Mouse (Mus musculus) olfactory bulb, adult 2 months (tissue): ENCODE results near the gene Fn3k. TPM values are rescaled to one million over a fixed set of nuclear protein-coding genes. Genes with fewer than 3 reads are reported as not detected.

Experiments used
- H3K27ac ChIP-seq: fragments of 200-500 bp; 2 replicates; pipeline ENCODE4 v1.5.1; 2012; ENCODE audit warnings: low read depth, low read length; ENCODE audit not compliant: insufficient read depth
- H3K4me1 ChIP-seq: fragments of 200-500 bp; 2 replicates; pipeline ENCODE4 v1.6.1; 2012; ENCODE audit warnings: low read length; ENCODE audit not compliant: control insufficient read depth, insufficient read depth
- H3K4me3 ChIP-seq: fragments of 200-500 bp; 2 replicates; pipeline ENCODE4 v1.5.1; 2012; ENCODE audit warnings: mild to moderate bottlenecking, low read depth, low read length, moderate library complexity; ENCODE audit not compliant: insufficient read depth
- CTCF ChIP-seq: fragments of 200-500 bp; IDR thresholded peaks from 2 replicates; pipeline ENCODE4 v1.5.1; 2012; ENCODE audit warnings: low read depth, mild to moderate bottlenecking, low read length, moderate library complexity; ENCODE audit not compliant: insufficient read depth
- POLR2A ChIP-seq: fragments of 200-500 bp; IDR thresholded peaks from 2 replicates; pipeline ENCODE4 v1.6.1; 2012; ENCODE audit warnings: mild to moderate bottlenecking, low read depth, low read length, moderate library complexity; ENCODE audit not compliant: insufficient read depth
- WGBS: fragments of 180-500 bp; shearing (Covaris S2); methylation state at CpG from one replicate; pipeline ENCODE4 v1.1.7; 2018; 5-methylcytosine and 5-hydroxymethylcytosine counted together
- polyA plus RNA-seq: library from polyadenylated mRNA; stranded (reverse); fragments of >200 nt; gene quantifications from 2 replicates; pipeline ENCODE4 v1.2.4, GENCODE M21; 2012; ENCODE audit warnings: low replicate concordance; ENCODE audit not compliant: missing spikeins, insufficient read depth, insufficient read length

Fn3k gene
- polyA plus RNA-seq, 1 experiment, result not detected

DNA sequence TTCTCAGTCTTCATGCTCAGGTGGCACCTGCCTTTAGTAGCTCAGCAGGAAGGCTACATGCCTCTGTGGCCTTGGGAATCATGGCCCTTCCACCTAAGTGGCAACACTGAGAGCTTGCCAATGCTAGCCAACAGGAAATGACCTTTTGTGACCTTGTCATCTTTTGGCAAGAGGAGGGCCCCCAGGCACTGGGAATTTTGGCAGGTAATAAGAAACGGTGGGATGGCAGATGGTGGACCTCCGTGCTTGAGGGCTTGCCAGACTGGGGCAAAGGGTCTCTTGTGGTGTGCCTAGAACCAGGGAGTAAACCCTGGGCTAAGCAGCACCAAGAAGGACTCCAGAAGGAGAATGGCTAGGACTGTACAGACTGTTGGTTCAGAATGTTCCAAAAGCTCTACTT, 7.4 kb downstream of the Fn3k start:
- WGBS, result 83% methylated on average over 2 of the region's 2 CpGs
- Histone ChIP-seq H3K27ac (no peak overlapping the region), H3K4me3 (no peak overlapping the region), H3K4me1 (peaks cover 2% of the 10 kb centered on the region)
- TF ChIP-seq CTCF (no peak), POLR2A (no peak)

DNA sequence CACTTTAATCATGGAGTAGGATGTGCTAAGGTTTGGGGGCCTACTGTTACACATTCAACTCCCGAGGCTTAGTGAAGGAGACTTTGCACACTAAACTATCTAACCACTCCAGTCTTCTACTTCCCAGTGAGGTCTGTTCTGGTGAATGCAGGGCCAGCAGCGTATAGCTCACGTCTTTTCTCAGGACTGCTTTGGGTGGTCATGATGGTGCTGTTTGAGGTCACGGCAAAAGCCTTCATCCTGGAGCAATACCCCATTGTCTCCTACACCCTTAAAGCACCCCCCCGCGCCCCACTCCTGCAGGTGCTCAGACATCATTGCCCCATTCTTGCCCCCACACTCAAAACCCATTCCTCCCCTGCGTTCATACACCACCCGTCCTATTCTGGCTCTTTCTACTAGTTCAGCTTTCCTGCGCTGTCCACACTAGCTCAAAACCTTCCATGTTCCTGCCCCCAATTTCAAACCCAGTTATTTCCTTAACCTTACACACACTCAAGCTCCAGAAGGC, 16.6 kb downstream of the Fn3k start:
- Histone ChIP-seq H3K4me3 (peak overlapping the region; percentile 98), H3K4me1 (peaks cover 7% of the 10 kb centered on the region), H3K27ac (no peak overlapping the region)
- 23% methylated on average over 9 of the region's 9 CpGs for WGBS
- TF ChIP-seq CTCF (no peak), POLR2A (no peak)

DNA sequence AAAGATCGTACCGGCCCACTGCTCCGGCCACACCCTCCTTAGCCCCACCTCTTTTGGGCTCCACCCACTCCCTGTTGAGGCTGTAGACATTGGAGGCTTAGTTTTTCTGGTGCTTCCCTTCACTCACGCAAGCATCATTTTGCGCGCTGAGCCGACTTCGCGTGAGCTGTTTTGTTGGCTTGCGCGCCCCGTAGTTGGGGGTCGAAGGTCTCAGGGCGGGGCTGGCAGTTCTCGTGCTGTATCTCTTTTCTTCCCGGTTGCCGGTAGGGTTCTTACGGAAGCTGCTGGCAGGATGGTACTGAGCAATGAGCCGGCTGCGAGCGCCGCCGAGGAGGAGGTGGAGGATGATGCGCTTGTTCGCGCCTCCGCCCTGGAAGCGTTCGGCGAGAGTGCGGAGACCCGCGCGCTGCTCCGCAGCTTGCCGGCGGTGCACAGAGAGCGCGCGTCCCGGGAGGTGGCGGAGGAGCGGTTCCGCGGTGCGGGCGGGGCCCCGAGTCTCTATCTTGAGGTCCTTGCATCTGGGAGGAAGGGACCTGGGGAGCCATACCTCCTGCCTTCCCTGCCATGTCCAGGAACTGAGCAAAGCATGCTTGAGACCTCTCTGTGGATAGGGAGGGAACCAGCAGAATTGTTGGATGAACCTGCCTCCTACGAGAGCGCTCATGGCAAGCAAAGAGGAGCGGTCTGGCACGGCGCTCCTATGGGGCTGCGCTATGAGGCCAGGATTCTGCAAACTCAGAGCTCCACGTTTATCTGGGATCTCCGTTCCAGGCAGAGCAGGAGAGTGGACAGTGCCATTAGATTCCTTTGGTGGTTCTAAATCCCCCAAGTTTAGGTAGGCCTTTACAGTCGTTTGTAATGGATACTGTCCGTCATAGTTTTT, 17.3 kb downstream of the Fn3k start, which contains the start of gene Tbcd:
TSS of gene Tbcd (plus strand) at position 197 of the 883 bp plus-strand sequence.
- peaks cover 7% of the 10 kb centered on the region for H3K4me1 ChIP-seq
- WGBS, result under 1% methylated on average over 58 of the region's 58 CpGs
- TF ChIP-seq POLR2A (peak; percentile 59; the same call in 1 of the 2 replicates), CTCF (no peak)
- peak within 1 kb of the TSS; percentile 98 for H3K4me3 ChIP-seq
- H3K27ac ChIP-seq, result peak within 1 kb of the TSS; percentile 61; the same call in 1 of the 2 replicates

DNA sequence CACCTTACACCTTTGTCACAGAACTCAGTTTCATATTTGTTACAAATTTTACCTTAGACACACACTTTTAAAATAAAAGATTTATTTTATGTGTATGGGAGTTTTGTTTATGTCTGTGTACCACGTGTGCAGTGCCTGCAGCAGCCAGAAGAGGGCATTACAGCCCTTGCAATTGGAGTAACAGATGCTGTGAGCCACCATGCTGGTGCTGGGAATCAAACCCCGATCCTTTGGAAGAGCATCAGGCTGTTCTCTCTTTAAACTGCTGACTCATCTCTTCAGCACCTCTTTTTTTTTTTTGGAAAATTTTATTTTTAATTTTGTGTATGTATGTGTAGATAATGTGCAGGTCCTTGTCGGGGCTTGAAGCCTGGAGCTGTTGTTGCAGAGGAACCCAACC, 23.2 kb downstream of the Fn3k start:
- no peak overlapping the region for H3K4me3 ChIP-seq
- WGBS, result 90% methylated on average over 3 of the region's 3 CpGs
- H3K4me1 ChIP-seq, result peaks cover 4% of the 10 kb centered on the region
- TF ChIP-seq POLR2A, result no peak
- TF ChIP-seq CTCF, result no peak
- H3K27ac ChIP-seq, result no peak overlapping the region

DNA sequence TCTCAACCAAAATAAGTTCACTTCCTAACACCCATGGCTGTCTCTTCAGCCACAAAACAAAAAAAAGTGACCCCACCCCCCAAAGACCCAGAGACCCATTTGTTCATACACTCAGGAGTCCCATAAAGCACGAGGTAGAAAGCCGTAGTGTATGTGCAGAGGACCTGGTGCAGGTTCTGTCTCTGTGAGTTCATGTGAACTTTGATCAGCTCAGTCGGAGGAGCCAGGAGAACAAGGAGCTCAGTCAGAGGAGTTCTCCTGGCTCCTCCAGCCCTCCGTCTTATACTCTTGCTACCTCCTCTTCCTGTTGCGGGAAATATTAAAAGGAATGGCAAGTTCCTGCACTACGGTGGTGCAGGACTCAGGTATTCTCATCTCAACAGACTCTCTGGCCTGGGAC, 32.7 kb downstream of the Fn3k start:
- no peak overlapping the region for H3K4me3 ChIP-seq
- WGBS, result 89% methylated on average over 6 of the region's 6 CpGs
- no peak overlapping the region for H3K27ac ChIP-seq
- H3K4me1 ChIP-seq, result no peaks in the 10 kb centered on the region
- TF ChIP-seq CTCF, result no peak
- TF ChIP-seq POLR2A, result no peak

DNA sequence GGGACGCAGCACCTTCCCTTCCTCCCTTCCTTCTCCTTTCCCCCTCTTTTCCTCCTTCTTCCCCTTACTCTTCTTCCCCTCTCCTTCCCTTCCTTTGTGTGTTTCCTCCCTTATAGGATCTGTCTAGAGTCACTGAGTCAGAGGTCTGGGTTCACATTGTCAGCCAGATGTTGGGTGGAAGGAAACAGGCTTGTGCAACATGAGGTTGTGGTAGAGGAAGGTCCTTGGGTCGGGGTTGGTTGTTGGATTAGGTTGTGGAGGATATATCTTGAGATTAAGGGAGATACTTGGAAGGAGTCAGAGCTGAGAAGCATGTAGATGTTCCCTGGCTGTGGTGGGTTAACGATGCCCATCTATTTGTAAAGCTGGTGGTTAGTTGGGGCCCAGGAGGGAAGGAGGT, 40.1 kb downstream of the Fn3k start:
- Histone ChIP-seq H3K4me3 (no peak overlapping the region), H3K4me1 (no peaks in the 10 kb centered on the region), H3K27ac (no peak overlapping the region)
- WGBS, result 85% methylated on average over 3 of the region's 3 CpGs
- TF ChIP-seq POLR2A (no peak), CTCF (no peak)

DNA sequence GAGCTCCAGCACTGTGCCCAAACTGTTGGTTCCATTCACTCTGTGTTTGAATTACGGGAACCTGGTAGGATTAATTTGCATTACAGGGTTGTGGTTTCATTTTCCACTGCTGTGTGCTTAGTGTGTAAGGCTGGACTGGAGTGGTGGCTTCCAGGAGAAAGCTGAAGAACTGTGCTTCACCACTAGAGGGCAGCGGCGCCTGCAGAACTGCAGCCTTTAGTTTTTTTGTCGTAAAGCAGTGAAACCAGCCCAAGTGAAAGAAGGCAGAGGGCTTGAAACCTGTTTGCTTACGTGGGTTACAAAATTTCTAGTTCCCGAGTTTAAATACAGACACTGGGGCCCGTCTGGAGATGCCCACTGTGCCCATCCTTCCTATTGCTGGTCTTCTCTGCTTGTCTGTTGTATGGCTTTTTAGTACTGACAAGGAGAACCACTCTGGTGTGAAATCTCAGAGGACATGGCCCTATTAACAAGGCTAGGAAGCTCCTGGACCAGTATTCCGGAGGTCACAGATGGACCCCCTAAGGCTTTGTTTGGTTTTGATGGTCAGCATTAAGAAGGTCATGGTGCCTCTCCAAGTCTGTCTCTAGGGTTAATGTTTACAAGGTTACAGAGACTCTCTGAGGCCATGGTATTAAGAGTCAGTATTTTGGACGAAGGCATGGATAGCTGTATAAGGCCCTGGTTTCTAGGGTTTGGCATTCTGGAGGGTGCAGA, 41.1 kb downstream of the Fn3k start:
- TF ChIP-seq CTCF, result peak; percentile 88
- no peak for TF ChIP-seq POLR2A
- H3K4me1 ChIP-seq, result no peaks in the 10 kb centered on the region
- no peak overlapping the region for H3K27ac ChIP-seq
- WGBS, result 27% methylated on average over 9 of the region's 9 CpGs
- H3K4me3 ChIP-seq, result no peak overlapping the region

DNA sequence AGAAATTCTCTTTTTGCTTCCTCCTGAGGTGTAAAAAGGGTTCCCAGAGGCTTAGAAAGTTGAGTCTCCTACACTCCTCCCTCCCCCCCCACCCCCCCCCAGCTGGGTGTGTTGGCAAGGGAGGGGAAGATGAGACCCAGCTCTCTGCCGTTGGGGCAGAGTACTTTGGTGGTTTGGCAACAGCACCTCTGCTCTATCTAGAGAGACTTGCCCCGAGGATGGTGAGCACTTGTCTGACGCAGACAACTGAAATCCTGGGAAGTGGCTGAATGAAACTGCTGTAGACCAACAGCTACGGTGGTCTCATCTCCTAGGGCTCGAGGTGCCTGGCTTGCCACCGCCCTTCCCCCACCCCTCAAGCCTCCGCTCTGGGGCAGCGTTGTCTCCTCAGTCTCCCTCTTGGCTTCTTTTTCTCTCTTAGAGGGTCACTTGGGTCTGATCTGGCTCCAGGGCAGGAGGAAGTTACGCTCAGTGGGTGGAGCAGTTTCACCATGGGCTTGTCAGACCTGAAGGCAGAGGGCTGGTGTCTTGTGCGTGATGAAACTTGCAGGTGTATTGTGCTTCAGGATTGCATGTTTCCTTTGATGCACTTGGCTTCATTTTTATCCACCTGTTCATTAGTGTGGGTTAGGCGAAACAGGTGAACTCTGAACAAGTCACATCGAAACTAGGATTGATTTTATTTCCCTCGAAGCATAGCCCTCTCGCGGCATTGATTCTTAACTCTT, 44.9 kb downstream of the Fn3k start:
- no peak overlapping the region for H3K27ac ChIP-seq
- no peak for TF ChIP-seq POLR2A
- no peak for TF ChIP-seq CTCF
- H3K4me3 ChIP-seq, result no peak overlapping the region
- WGBS, result 91% methylated on average over 15 of the region's 15 CpGs
- H3K4me1 ChIP-seq, result no peaks in the 10 kb centered on the region

DNA sequence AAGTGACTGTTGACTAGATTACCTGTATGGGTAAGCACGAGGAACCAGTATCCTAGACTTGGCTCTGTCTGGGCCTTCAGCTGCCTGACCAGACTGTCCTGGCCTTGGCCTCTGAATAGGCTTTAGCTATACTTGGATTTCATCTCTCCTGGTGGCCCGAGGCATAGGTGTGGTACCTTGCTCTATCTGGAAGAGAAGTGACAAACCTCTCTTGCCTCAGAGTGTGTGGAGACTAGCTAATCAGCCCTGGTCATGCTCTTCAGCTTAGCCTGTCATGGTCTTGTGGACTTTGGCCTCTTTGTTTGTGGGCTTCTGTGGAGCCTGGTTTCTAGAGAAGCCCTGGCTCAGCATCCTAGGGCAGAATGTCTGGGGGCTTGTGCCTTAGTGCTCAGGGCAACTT, 46.4 kb downstream of the Fn3k start:
- H3K4me1 ChIP-seq, result peaks cover 4% of the 10 kb centered on the region; the same call in 1 of the 2 replicates
- H3K4me3 ChIP-seq, result no peak overlapping the region
- no peak overlapping the region for H3K27ac ChIP-seq
- TF ChIP-seq CTCF, result no peak
- WGBS, result 88% methylated on average over 2 of the region's 2 CpGs
